Mouse (Mus musculus) brain, embryonic 14.5 days (tissue): ENCODE results near the gene Camsap3.

Source experiments
- CTCF ChIP-seq: fragments of 200-500 bp; IDR thresholded peaks from 2 replicates; pipeline ENCODE4 v1.5.1; 2012; ENCODE audit warnings: inconsistent platforms, mild to moderate bottlenecking, moderate library complexity, borderline replicate concordance; ENCODE audit not compliant: insufficient read depth, insufficient read length; ENCODE audit errors: extremely low read depth
- POLR2A ChIP-seq: fragments of 200-500 bp; IDR thresholded peaks from 2 replicates; pipeline ENCODE4 v1.6.1; 2012; ENCODE audit warnings: mild to moderate bottlenecking, inconsistent platforms, borderline replicate concordance; ENCODE audit not compliant: poor library complexity, insufficient read depth, insufficient read length, severe bottlenecking; ENCODE audit errors: extremely low read depth

DNA sequence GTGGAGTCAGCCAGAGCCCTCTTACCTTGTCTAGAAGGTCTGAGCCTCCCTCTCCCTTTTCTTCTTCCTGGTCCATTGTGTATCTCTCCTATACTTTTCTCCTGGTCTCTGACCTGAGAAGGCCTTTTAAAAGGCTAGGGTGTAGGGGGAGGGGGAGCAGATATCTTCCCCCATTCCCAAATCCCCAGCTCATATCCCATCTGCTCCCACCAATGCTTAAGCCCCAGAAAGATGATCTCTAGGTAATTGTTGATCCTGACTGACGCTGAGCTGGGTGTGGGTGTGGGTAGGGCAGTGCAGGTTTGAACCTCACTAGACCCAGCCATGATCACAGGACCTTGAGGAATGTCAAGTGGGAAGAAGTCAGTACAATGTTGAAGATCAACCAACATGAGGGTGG lies 38.4 kb downstream of the Camsap3 start, which contains the start of gene Pcp2:
- TF ChIP-seq CTCF (no peak), POLR2A (no peak)
